Mouse (Mus musculus) layer of hippocampus, adult 8-10 months (tissue): ENCODE measurements around the gene Irf5. TPM values are rescaled to one million over a fixed set of nuclear protein-coding genes. Genes with fewer than 3 reads are reported as not detected.
"Not testable (repeated sequence)": the region's sequence is repeated elsewhere in the genome, so short reads cannot be mapped to it uniquely, and the experiment has no call there.

Experiments used
- DNase-seq, 2 experiments: peaks; one replicate each; pipeline ENCODE4 v3.0.0; 2022; ENCODE audit warnings: low spot score in 2 of 2
- total RNA-seq, 4 experiments: library from RNA; stranded (reverse); gene quantifications; 2 replicates each; pipeline ENCODE4 v1.2.4; 2022

The Irf5 gene
- total RNA-seq, 4 experiments from 2014 or later: 3.8 to 16.9 (median 12.2) TPM

DNA sequence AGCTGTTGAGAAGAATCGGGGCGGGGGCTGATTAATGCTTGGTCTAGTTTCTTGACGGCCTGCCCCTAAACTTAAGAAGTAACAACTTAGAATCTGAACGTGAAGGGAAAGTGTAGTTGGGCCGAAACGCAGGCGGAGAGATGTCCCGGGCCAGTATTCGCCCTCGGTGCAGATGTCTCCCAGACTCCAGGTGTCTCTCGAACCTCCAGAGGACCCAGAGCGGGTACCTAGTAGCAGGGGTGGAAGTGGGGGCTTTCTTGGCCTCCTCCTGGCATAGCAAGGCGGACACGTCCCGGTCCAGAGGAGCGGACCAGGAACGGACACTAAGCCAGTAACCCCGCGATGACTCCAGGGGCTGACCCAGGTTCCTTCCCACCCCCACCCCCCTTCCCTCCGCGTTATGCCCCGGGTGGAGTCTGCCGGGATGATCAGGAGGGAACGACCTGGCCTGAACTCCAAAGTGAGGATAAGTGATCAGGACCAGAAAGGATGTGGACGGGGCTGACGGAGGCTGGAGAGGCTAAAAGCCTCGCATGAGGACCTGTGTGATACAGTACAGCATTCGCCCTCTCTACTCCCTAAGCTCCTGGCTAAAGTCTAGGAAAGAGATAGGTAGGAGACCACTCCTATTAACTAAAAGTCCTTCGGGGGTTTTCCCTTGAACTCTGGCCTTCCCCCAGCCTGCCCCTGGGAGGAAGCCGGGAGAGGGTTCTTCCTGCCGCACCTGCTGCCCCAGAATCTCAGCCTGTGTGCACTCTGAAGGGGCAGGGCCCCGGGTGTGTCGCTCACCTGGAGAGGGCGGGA, 1.1 kb downstream of the Irf5 start:
- no peak for DNase-seq

DNA sequence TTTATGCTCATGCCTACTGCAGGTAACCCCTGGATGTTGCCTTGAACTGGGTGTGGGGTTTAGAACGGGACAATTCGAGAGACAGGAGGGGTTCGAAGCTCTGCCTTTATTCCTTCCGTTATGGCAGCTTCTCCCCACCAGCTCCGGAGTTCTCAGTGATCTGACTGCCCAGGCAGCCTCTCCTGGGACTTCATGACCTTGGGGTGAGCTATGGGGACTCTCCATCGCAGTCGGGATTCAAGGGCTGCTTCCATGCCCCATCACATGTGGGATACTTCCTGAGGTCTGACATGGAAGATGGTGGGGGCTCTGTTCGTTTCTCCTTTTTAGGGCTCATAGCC, 1.7 kb downstream of the Irf5 start:
- DNase-seq: no peak

DNA sequence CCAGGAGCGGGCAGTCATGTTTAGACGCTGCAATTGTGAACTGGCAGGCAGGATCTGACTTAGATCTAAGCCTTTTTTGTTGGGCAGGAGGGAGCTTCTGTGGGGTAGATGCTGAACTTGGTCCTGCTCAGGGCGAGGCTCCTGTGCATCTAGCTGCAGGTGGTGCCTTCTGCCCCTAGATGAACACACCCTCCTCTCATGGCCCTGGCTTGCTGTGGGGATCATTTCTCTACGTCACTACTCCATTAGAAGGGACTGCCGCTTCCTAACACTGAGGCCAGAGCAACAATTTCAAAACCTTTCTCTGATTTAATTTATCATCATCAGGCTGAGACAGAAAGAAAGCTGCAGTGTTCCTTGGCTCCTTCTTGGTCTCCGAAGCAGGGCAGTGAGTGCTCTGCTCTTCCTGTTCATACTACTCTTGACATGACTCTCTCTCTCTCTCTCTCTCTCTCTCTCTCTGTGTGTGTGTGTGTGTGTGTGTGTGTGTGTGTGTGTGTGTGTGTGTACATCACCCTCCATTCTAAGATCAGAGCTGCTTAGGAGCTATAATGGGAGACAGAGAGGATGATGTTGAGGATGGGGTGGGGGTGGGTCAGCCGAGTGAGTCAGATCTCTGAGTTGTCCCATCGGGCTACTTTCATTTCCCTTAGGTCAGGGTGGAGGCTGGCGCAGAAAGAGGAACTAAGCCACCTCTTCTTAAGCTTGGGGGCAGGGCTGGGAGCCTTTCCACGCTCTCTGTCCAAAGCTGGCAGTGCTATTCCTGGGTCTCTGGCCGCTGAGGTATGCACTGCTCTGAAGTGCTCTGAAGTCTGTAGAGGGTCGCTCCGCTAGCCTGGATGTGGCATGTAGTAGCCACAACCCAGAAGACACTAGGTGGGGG, 2.4 kb downstream of the Irf5 start:
- DNase-seq: no peak

- no peak for DNase-seq
Measured at GRCm38 (mm10) chr6:29529444-29529820, 3.0 kb downstream of the Irf5 start.

- no peak for DNase-seq
Measured at GRCm38 (mm10) chr6:29530050-29530449, 3.6 kb downstream of the Irf5 start.

DNA sequence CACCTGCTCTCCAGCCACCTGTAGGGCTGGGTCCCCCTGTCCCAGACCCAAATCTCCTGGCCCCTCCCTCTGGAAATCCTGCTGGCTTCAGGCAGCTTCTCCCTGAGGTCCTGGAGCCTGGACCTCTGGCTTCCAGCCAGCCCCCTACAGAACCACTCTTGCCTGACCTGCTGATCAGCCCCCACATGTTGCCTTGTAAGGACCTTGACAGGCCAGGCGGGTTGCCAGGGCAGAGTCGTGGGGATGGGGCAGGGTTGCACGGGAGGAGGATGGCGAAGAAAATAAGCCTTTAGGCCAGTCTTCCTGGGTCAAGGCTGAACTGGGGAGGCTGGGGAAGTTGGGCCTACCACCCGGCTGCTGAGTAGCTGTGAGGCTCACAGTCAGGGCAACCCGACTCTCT, 8.9 kb downstream of the Irf5 start:
- DNase-seq: no peak

- DNase-seq: no peak
Measured at GRCm38 (mm10) chr6:29536651-29537193, 10.3 kb downstream of the Irf5 start.

DNA sequence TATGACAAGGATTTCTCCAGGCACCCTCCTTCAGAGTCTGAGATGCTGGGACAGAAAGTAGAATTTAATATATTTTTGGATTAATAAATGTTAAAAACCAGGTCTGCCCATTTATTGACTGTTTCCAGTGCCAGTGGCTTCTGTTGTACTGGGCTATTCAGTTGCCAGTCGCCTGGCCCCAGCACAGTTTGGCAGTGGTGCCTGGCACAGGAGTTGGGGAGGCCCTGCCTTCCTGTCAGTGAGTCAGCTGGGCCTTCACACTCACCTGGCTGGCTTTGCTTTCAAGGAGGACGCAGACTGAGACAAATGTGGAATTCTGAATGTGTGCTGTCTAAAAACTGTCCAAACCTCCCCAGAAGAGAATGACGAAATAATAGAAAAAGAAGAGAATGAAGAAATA, 10.8 kb downstream of the Irf5 start:
- no peak for DNase-seq

DNA sequence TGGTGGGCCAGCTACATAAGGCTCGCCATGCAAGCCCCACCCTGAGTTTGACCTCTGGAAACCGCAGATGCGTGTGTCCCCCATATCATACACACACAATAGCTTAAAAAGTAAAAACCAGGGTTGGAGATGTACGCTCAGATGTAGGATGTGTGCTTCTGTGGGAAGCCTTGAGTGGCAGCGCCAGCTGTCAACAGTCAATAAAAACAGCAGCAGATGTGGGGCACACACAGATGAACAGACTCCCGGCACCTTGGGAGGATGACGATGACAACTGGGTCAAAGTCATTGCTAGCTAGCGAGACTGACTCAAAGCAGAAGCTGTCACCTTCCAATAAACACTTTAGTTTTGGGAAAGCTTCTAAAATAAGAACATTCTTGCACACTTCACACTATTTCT, 13.1 kb downstream of the Irf5 start:
- DNase-seq: no peak

GRCm38 (mm10) chr6:29540223-29540622, 13.8 kb downstream of the Irf5 start:
- no peak for DNase-seq

DNA sequence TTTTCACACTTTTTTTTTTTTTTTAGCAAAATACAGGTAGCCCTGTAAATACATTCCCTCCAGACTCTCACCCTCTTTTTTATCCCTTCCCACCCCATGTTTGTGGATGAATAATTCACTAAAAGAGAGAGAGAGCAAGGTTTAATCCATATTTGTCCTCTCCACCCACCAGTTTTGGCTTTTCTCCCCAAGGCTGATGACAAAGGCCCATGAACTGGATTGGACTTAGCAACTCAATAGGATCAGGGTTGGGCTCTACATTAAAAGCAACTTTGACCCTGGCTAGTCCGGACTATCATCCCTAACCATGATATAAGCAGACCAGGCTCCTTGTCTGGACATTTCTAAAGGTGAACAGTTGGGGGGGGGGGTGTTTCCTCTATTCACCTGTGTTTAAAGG, 14.5 kb downstream of the Irf5 start:
- no peak for DNase-seq

- no peak for DNase-seq
Measured at GRCm38 (mm10) chr6:29545611-29546010, 19.2 kb downstream of the Irf5 start.

DNA sequence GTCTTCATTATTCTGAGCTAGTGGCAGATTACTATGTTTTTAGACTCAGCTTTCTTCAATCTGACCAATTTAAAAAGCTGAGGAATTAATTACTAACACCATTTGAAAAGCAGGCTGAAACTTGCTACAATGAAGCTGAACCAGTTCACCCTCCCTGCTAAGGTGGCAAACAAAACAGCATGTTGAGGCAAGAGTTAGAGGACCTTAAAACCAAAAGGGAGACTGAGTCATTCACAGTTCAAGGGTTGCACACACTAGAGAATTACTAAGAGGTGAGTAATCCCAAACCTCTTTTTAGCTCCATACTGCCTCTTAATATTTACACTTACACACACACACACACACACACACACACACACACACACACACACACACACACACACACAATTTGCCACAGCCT, 21.2 kb downstream of the Irf5 start:
- no peak for DNase-seq

- no peak for DNase-seq
Measured at GRCm38 (mm10) chr6:29548086-29548485, 21.7 kb downstream of the Irf5 start.

DNA sequence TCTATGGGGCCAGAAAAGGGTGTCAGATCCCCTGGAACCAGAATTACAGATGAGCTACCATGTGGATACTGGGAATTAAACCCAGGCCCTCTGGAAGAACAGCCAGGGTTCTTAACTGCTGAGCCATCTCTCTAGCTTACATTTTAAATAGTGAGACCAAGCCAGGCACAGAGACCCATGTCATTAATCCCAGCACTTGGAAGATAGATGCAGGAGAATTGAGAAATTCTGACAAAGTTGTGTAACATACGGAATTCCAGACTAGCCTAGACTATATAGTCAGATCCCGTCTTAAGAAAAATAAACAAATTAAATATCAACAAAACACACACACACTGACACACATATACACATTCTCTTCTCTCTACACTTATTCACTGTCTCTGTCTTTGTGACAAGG, 26.1 kb downstream of the Irf5 start:
- no peak for DNase-seq

DNA sequence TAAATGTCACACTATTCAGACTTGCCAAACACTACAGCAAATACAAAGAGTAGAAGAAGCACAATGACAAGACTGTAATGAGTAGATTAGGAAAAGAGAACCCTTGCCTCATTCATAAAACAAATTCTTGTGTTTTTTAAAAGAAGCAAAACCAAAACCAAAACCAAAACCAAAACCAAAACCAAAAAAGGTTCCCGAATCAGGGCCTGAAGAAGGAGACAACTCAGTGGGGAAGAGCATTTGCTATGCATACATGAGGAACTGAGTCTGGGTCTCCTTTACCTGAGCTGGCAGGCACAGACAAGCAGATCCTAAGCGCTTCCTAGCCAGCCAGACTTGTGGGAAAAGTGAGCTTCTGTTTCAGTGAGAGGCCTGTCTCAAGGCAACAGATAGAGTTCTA, 30.7 kb downstream of the Irf5 start:
- no peak for DNase-seq

GRCm38 (mm10) chr6:29576388-29576787, 50.0 kb downstream of the Irf5 start:
- DNase-seq: not testable (repeated sequence)

DNA sequence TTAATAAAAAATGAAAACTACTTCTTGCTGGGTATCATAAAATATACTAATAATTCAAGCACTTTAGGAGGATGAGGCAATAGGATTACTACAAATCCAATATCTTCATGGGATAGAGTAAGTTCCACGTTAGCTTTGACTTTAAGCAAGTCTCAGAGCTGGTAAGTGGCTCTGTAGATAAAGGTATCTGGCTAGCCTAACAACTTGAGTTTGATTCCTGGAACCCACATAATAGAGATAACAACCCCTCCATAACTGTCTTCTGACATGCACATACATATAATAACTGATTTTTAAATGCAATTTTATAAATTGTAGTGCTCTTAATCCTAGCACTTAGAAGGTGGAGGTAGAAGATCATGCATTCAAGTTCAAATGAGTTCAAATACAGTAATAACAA, 54.3 kb downstream of the Irf5 start:
- no peak for DNase-seq

DNA sequence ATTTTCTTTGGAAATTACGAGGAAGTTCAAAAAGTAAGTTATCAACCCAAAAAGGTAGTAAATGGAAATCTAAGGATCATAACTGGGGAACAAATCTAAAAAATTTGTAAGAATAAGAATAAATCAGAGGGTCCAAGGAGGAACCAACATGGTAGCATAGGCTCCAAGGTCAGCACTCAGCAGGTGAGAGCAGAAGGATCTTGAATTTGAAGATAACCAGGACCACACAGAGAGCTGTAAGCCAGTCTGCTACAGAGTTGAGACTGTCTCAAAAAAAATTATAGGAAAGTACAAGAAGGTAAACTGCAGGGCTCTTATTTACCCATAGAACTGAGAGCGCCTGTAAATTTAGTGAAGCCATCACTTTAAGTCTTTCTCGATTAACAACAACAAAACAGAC, 54.8 kb downstream of the Irf5 start:
- DNase-seq: no peak
